Mouse (Mus musculus): ENCODE measurements around the gene Rnf41. TPM values are rescaled to one million over a fixed set of nuclear protein-coding genes. Genes with fewer than 3 reads are reported as not detected.

The Rnf41 gene
- total and polyA plus RNA-seq, 2 experiments from 2014 or later, result 75.8 to 98.1 TPM

- no peak for ATAC-seq
Observed at GRCm38 (mm10) chr10:128408591-128409535, 2.6 kb upstream of the Rnf41 start.

GRCm38 (mm10) chr10:128409692-128410559, 1.5 kb upstream of the Rnf41 start:
- WGBS, result 7% methylated on average over 36 of the region's 36 CpGs
- peaks cover 2% of the 10 kb centered on the region; the same call in 1 of the 2 replicates for H3K36me3 ChIP-seq (ENCODE audit: insufficient read depth, low read length)
- ATAC-seq, result peak; percentile 91
- peak; percentile 98 for DNase-seq (ENCODE audit: low spot score)
- H3K4me1 ChIP-seq (ENCODE audit: insufficient read depth, low read length), result peaks cover 20% of the 10 kb centered on the region
- H3K9me3 ChIP-seq (ENCODE audit: low read length), result no peaks in the 10 kb centered on the region
- no peaks in the 10 kb centered on the region for H3K27me3 ChIP-seq (ENCODE audit: insufficient read depth, low read length)
- H3K4me2 ChIP-seq (ENCODE audit: low read depth, low read length), result peak overlapping the region; percentile 95
- H3K27ac ChIP-seq, result peak overlapping the region; percentile 96
- peak; percentile 83 for TF ChIP-seq CTCF (IDR thresholded peaks at IDR 0.05; ENCODE audit: low read depth)
- H3K9ac ChIP-seq (replicated peaks; ENCODE audit: low read length), result peak overlapping the region; percentile 82
- peak overlapping the region; percentile 96 for H3K4me3 ChIP-seq (ENCODE audit: low read length)

More at GRCm38 (mm10) chr10:128408591-128409535, 2.6 kb upstream of the Rnf41 start:
- Histone ChIP-seq H3K9ac (replicated peaks; ENCODE audit: low read length) (peak overlapping the region; percentile 82), H3K4me2 (ENCODE audit: low read depth, low read length) (peak overlapping the region; percentile 95), H3K36me3 (ENCODE audit: insufficient read depth, low read length) (peaks cover 2% of the 10 kb centered on the region; the same call in 1 of the 2 replicates), H3K9me3 (ENCODE audit: low read length) (no peaks in the 10 kb centered on the region), H3K4me3 (ENCODE audit: low read length) (peak overlapping the region; percentile 96), H3K27me3 (ENCODE audit: insufficient read depth, low read length) (no peaks in the 10 kb centered on the region), H3K4me1 (ENCODE audit: insufficient read depth, low read length) (peaks cover 20% of the 10 kb centered on the region), H3K27ac (peak overlapping the region; percentile 83)
- no peak for TF ChIP-seq CTCF (IDR thresholded peaks at IDR 0.05; ENCODE audit: low read depth)
- 18% methylated on average over 35 of the region's 35 CpGs for WGBS
- peak; percentile 70 for DNase-seq (ENCODE audit: low spot score)

GRCm38 (mm10) chr10:128410560-128410845, 954 bp upstream of the Rnf41 start:
- 24% methylated on average over 4 of the region's 4 CpGs for WGBS
- TF ChIP-seq CTCF (IDR thresholded peaks at IDR 0.05; ENCODE audit: low read depth), result no peak

GRCm38 (mm10) chr10:128412055-128412381, 561 bp downstream of the Rnf41 start:
- DNase-seq (ENCODE audit: low spot score) (peak; percentile 74), ATAC-seq (no peak)
- Histone ChIP-seq H3K4me1 (ENCODE audit: insufficient read depth, low read length) (peaks cover 20% of the 10 kb centered on the region), H3K27ac (peak overlapping the region; percentile 96), H3K36me3 (ENCODE audit: insufficient read depth, low read length) (peaks cover 10% of the 10 kb centered on the region), H3K9me3 (ENCODE audit: low read length) (no peaks in the 10 kb centered on the region), H3K9ac (replicated peaks; ENCODE audit: low read length) (peak overlapping the region; percentile 94), H3K27me3 (ENCODE audit: insufficient read depth, low read length) (no peaks in the 10 kb centered on the region), H3K4me2 (ENCODE audit: low read depth, low read length) (peak overlapping the region; percentile 95), H3K4me3 (ENCODE audit: low read length) (peak overlapping the region; percentile 96)
- TF ChIP-seq CTCF (IDR thresholded peaks at IDR 0.05; ENCODE audit: low read depth), result no peak
- WGBS, result 0% methylated on average over 14 of the region's 14 CpGs

More at GRCm38 (mm10) chr10:128410560-128410845, 954 bp upstream of the Rnf41 start:
- H3K4me2 ChIP-seq (ENCODE audit: low read depth, low read length), result peak overlapping the region; percentile 95
- peaks cover 20% of the 10 kb centered on the region for H3K4me1 ChIP-seq (ENCODE audit: insufficient read depth, low read length)
- no peaks in the 10 kb centered on the region for H3K9me3 ChIP-seq (ENCODE audit: low read length)
- H3K36me3 ChIP-seq (ENCODE audit: insufficient read depth, low read length), result peaks cover 4% of the 10 kb centered on the region
- peak overlapping the region; percentile 96 for H3K27ac ChIP-seq
- no peak overlapping the region; the same call in 1 of the 2 replicates for H3K9ac ChIP-seq (replicated peaks; ENCODE audit: low read length)
- peak overlapping the region; percentile 96 for H3K4me3 ChIP-seq (ENCODE audit: low read length)
- DNase-seq (ENCODE audit: low spot score) (no peak), ATAC-seq (no peak)
- H3K27me3 ChIP-seq (ENCODE audit: insufficient read depth, low read length), result no peaks in the 10 kb centered on the region

GRCm38 (mm10) chr10:128412558-128412957, 1.1 kb downstream of the Rnf41 start:
- Histone ChIP-seq H3K27ac (peak overlapping the region; percentile 96; the same call in 1 of the 2 replicates), H3K4me3 (ENCODE audit: low read length) (peak overlapping the region; percentile 96), H3K9ac (replicated peaks; ENCODE audit: low read length) (peak overlapping the region; percentile 94), H3K9me3 (ENCODE audit: low read length) (no peaks in the 10 kb centered on the region), H3K4me1 (ENCODE audit: insufficient read depth, low read length) (peaks cover 20% of the 10 kb centered on the region), H3K27me3 (ENCODE audit: insufficient read depth, low read length) (no peaks in the 10 kb centered on the region), H3K36me3 (ENCODE audit: insufficient read depth, low read length) (peaks cover 7% of the 10 kb centered on the region), H3K4me2 (ENCODE audit: low read depth, low read length) (peak overlapping the region; percentile 95)
- WGBS, result 16% methylated on average over 1 of the region's 1 CpGs
- ATAC-seq (no peak), DNase-seq (ENCODE audit: low spot score) (no peak)
- no peak for TF ChIP-seq CTCF (IDR thresholded peaks at IDR 0.05; ENCODE audit: low read depth)

GRCm38 (mm10) chr10:128413076-128413475, 1.6 kb downstream of the Rnf41 start:
- WGBS, result 48% methylated on average over 1 of the region's 1 CpGs
- H3K4me1 ChIP-seq (ENCODE audit: insufficient read depth, low read length), result peaks cover 20% of the 10 kb centered on the region
- peak overlapping the region; percentile 95 for H3K4me2 ChIP-seq (ENCODE audit: low read depth, low read length)
- H3K27ac ChIP-seq, result no peak overlapping the region
- H3K27me3 ChIP-seq (ENCODE audit: insufficient read depth, low read length), result no peaks in the 10 kb centered on the region
- H3K9ac ChIP-seq (replicated peaks; ENCODE audit: low read length), result peak overlapping the region; percentile 18; the same call in 1 of the 2 replicates
- no peak for TF ChIP-seq CTCF (IDR thresholded peaks at IDR 0.05; ENCODE audit: low read depth)
- DNase-seq (ENCODE audit: low spot score), result no peak
- H3K4me3 ChIP-seq (ENCODE audit: low read length), result no peak overlapping the region
- no peaks in the 10 kb centered on the region for H3K9me3 ChIP-seq (ENCODE audit: low read length)
- no peak for ATAC-seq
- peaks cover 7% of the 10 kb centered on the region for H3K36me3 ChIP-seq (ENCODE audit: insufficient read depth, low read length)
